ENCODE assay signal across 8 mouse cellular contexts in the genomic region with DNA sequence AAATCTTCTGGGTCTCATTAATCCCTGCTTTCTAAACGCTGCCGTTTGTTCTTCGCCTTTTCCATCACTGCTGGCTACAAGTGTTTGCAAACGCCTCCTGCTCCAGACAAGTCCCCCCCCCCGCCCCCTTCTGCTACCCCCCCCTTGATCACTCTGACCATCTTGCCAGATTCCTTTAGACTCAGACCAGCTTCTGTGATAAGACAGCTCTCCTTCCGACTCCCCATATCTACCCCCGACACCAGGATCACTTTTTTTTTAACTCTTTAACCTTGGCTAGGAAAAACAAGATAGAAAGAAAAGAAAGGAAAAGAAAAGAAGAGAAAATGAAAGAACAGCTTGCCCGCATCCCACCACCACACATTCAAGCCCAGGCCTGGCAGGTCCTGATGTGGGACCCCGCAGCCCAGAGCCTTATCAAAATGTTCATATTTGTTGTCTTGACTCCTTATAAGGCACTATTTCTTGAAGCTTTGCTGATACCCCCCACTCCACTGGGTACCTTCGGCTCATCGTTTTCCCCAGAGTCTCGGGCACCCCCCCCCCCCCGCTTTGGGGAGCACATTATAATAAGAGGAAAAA. TPM values are rescaled to one million over a fixed set of nuclear protein-coding genes. Genes with fewer than 3 reads are reported as not detected.
DNase-seq lines count a peak whose midpoint lies in the region; ATAC-seq and TF ChIP-seq lines count a peak whose summit lies in the region.

No protein-coding gene starts in this region.

- peak overlapping the region; percentile 81 for H3K4me2 ChIP-seq in hindbrain, embryonic 15.5 days
- peak overlapping the region; percentile 76 for H3K4me2 ChIP-seq in midbrain, embryonic 13.5 days (replicated peaks)

- H3K4me1 ChIP-seq in kidney, adult 2 months (ENCODE audit: control insufficient read depth, insufficient read depth, low read length), result peaks cover 17% of the 10 kb centered on the region; the same call in 1 of the 2 replicates
- H3K4me1 ChIP-seq in bone marrow, adult 2 months (ENCODE audit: control insufficient read depth, insufficient read depth, low read length), result no peaks in the 10 kb centered on the region; the same call in 1 of the 2 replicates
- peaks cover 33% of the 10 kb centered on the region for H3K4me1 ChIP-seq in hindbrain, embryonic 15.5 days (replicated peaks)
- peaks cover 29% of the 10 kb centered on the region for H3K4me1 ChIP-seq in midbrain, embryonic 13.5 days (replicated peaks)

- no peak for DNase-seq in kidney, adult 2 months
- DNase-seq in kidney, adult 18-20 months, result no peak
- DNase-seq in urinary bladder, postnatal 10 days (ENCODE audit: low spot score), result no peak
- no peak for DNase-seq in gastrocnemius, adult 8-10 months (ENCODE audit: low spot score in 2 of 2)
- DNase-seq in spleen, postnatal 4 days (ENCODE audit: low spot score in 2 of 2), result no peak

- peak overlapping the region; percentile 81 for H3K4me3 ChIP-seq in kidney, adult 2 months (ENCODE audit: insufficient read depth, low read depth, low read length)
- H3K4me3 ChIP-seq in bone marrow, adult 2 months (replicated peaks; ENCODE audit: control insufficient read depth, low read depth, low read length), result peak overlapping the region; percentile 92
- H3K4me3 ChIP-seq in hindbrain, embryonic 15.5 days, result peak overlapping the region; percentile 81
- H3K4me3 ChIP-seq in midbrain, embryonic 13.5 days (replicated peaks), result peak overlapping the region; percentile 78

- H3K27me3 ChIP-seq in kidney, adult 2 months (replicated peaks; ENCODE audit: control insufficient read depth, insufficient read depth, low read length), result no peaks in the 10 kb centered on the region
- peaks cover 8% of the 10 kb centered on the region; the same call in 1 of the 2 replicates for H3K27me3 ChIP-seq in hindbrain, embryonic 15.5 days
- H3K27me3 ChIP-seq in midbrain, embryonic 13.5 days, result peaks cover 18% of the 10 kb centered on the region

- H3K9ac ChIP-seq in hindbrain, embryonic 15.5 days, result peak overlapping the region; percentile 72
- H3K9ac ChIP-seq in midbrain, embryonic 13.5 days (replicated peaks), result peak overlapping the region; percentile 91

- H3K9me3 ChIP-seq in hindbrain, embryonic 15.5 days, result no peaks in the 10 kb centered on the region
- no peaks in the 10 kb centered on the region for H3K9me3 ChIP-seq in midbrain, embryonic 13.5 days

- no peak for TF ChIP-seq CTCF in kidney, adult 2 months (conservative IDR thresholded peaks at IDR 0.05; ENCODE audit: insufficient read depth, insufficient read length, low read depth, low read length)
- no peak for TF ChIP-seq CTCF in bone marrow, adult 2 months (IDR thresholded peaks at IDR 0.05; ENCODE audit: control insufficient read depth, insufficient read depth, low read length)

- no peak for TF ChIP-seq POLR2A in kidney, adult 2 months (IDR thresholded peaks at IDR 0.05; ENCODE audit: low read depth, low read length)
- TF ChIP-seq POLR2A in bone marrow, adult 2 months (IDR thresholded peaks at IDR 0.05; ENCODE audit: borderline replicate concordance, control insufficient read depth, low read depth, low read length), result no peak

- H3K36me3 ChIP-seq in kidney, adult 2 months (ENCODE audit: control insufficient read depth, insufficient read depth, low read length), result no peaks in the 10 kb centered on the region
- no peaks in the 10 kb centered on the region for H3K36me3 ChIP-seq in hindbrain, embryonic 15.5 days
- no peaks in the 10 kb centered on the region for H3K36me3 ChIP-seq in midbrain, embryonic 13.5 days

- no peak for ATAC-seq in hindbrain, embryonic 15.5 days (ENCODE audit: low FRiP score, low read depth)
- 0 out of 2 replicates have a peak, but pooled peaks have one; percentile 12 for ATAC-seq in midbrain, embryonic 13.5 days

- peak overlapping the region; percentile 94 for H3K27ac ChIP-seq in kidney, adult 2 months (ENCODE audit: insufficient read depth, low read depth, low read length)
- H3K27ac ChIP-seq in bone marrow, adult 2 months (ENCODE audit: control insufficient read depth, insufficient read depth, low read depth, low read length, poor library complexity), result peak overlapping the region; percentile 97
- H3K27ac ChIP-seq in hindbrain, embryonic 15.5 days (replicated peaks), result peak overlapping the region; percentile 86
- peak overlapping the region; percentile 83; the same call in 1 of the 2 replicates for H3K27ac ChIP-seq in midbrain, embryonic 13.5 days

- 5% methylated on average over 13 of the region's 13 CpGs for WGBS in kidney, adult 2 months
- WGBS in bone marrow, adult 2 months, result 3% methylated on average over 13 of the region's 13 CpGs
- WGBS in hindbrain, embryonic 15.5 days, result 3% methylated on average over 13 of the region's 13 CpGs
- WGBS in midbrain, embryonic 13.5 days, result 2% methylated on average over 13 of the region's 13 CpGs

RNA-seq across cellular contexts. Expression of a gene that starts 1.0 kb away (rescaled TPM):
- 23.2 and 24.0 TPM in 2 replicates for polyA plus RNA-seq in kidney, adult 2 months (2012; rRNA removed)
- 10.7 and 14.5 TPM in 2 replicates for polyA plus RNA-seq in bone marrow, adult 2 months (2011; ENCODE audit: insufficient read depth, insufficient read length, low replicate concordance, missing spikeins)
- polyA plus RNA-seq in hindbrain, embryonic 15.5 days (2015; fragmentation: Nextera tagmentation; extraction: Ambion mirVana), result 16.4 and 20.3 TPM in 2 replicates
- 14.0 and 14.5 TPM in 2 replicates for polyA plus RNA-seq in midbrain, embryonic 13.5 days (2015; fragmentation: Nextera tagmentation; extraction: Ambion mirVana)
- 100 to 1,000 TPM; 136 to 186 (median 155) TPM for total RNA-seq in gastrocnemius, adult 8-10 months (2022)

RNA-seq across cellular contexts. Expression of a gene that starts 9.6 kb away (rescaled TPM):
- 15.8 and 16.6 TPM in 2 replicates for polyA plus RNA-seq in kidney, adult 2 months (2012; rRNA removed)
- 8.6 and 16.5 TPM in 2 replicates for polyA plus RNA-seq in bone marrow, adult 2 months (2011; ENCODE audit: insufficient read depth, insufficient read length, low replicate concordance, missing spikeins)
- polyA plus RNA-seq in hindbrain, embryonic 15.5 days (2015; fragmentation: Nextera tagmentation; extraction: Ambion mirVana), result 2.1 TPM in 2 replicates
- polyA plus RNA-seq in midbrain, embryonic 13.5 days (2015; fragmentation: Nextera tagmentation; extraction: Ambion mirVana), result 1.3 and 1.7 TPM in 2 replicates
- total RNA-seq in gastrocnemius, adult 8-10 months (2022), result 10 to 100 TPM; 10.9 to 16.8 (median 11.0) TPM
